Mouse (Mus musculus): ENCODE data around the gene H2-Ab1.

Gene H2-Ab1

GRCm38 (mm10) chr17:34237741-34238140 lies 19.7 kb upstream of the H2-Ab1 start:
- in situ Hi-C loops (cut with MboI, MseI) = loop anchor here (5.0 kb wide), 2 partner anchors 60 to 65 kb away; no protein-coding TSS in a partner anchor

- in situ Hi-C loops (cut with MboI, MseI) = loop anchor here (5.0 kb wide), 2 partner anchors 61 to 66 kb away; no protein-coding TSS in a partner anchor
These were observed 18.8 kb upstream of the H2-Ab1 start, which contains the start of gene H2-Ob for GRCm38 (mm10) chr17:34238706-34239105. Gene H2-Ob (plus strand): TSS chr17:34238903.

GRCm38 (mm10) chr17:34239601-34240041 lies 17.9 kb upstream of the H2-Ab1 start:
- in situ Hi-C loops (cut with MboI, MseI) = loop anchor here (5.0 to 10.0 kb wide), 4 partner anchors 38 to 115 kb away; partner anchors contain the start of gene Btnl2 (in 1 of the 2)

- in situ Hi-C loops (cut with MboI, MseI) = loop anchor here in 1 of 2 experiments (5.0 to 10.0 kb wide), 2 partner anchors 37 to 114 kb away; partner anchors contain the start of gene Btnl2
These were observed 17.1 kb upstream of the H2-Ab1 start for GRCm38 (mm10) chr17:34240366-34240765.

GRCm38 (mm10) chr17:34240916-34241315 lies 16.6 kb upstream of the H2-Ab1 start:
- in situ Hi-C loops (cut with MboI, MseI) = loop anchor here in 1 of 2 experiments (5.0 to 10.0 kb wide), 2 partner anchors 36 to 114 kb away; partner anchors contain the start of gene Btnl2

- in situ Hi-C loops (cut with MboI, MseI) = loop anchor here (5.0 to 10.0 kb wide), 4 partner anchors 33 to 110 kb away; partner anchors contain the start of gene Btnl2 (in 2 of the 2)
These were observed 12.8 kb upstream of the H2-Ab1 start for GRCm38 (mm10) chr17:34244656-34245055.

GRCm38 (mm10) chr17:34247047-34247446 lies 10.4 kb upstream of the H2-Ab1 start:
- in situ Hi-C loops (cut with MboI, MseI) = loop anchor here (5.0 to 10.0 kb wide), 3 partner anchors 65 to 108 kb away; partner anchors contain the start of gene Btnl2 (in 2 of the 2)

GRCm38 (mm10) chr17:34248764-34249163 lies 8.7 kb upstream of the H2-Ab1 start:
- in situ Hi-C loops (cut with MboI, MseI) = loop anchor here (5.0 to 10.0 kb wide), 3 partner anchors 64 to 106 kb away; partner anchors contain the start of gene Btnl2 (in 2 of the 2)

- in situ Hi-C loops (cut with MboI, MseI) = loop anchor here (5.0 to 10.0 kb wide), 3 partner anchors 63 to 105 kb away; partner anchors contain the start of gene Btnl2 (in 2 of the 2)
These were observed 8.1 kb upstream of the H2-Ab1 start for GRCm38 (mm10) chr17:34249361-34249760.

- in situ Hi-C loops (cut with MboI, MseI) = loop anchor here (5.0 to 10.0 kb wide), 3 partner anchors 62 to 105 kb away; partner anchors contain the start of gene Btnl2 (in 2 of the 2)
These were observed 7.6 kb upstream of the H2-Ab1 start for GRCm38 (mm10) chr17:34249878-34250277.

- in situ Hi-C loops (cut with MboI, MseI) = no loop called here
These were observed 5.8 kb upstream of the H2-Ab1 start for GRCm38 (mm10) chr17:34251666-34252065.

GRCm38 (mm10) chr17:34256501-34256900 lies 988 bp upstream of the H2-Ab1 start:
- in situ Hi-C loops (cut with MboI, MseI) = no loop called here

GRCm38 (mm10) chr17:34260551-34260950 lies 3.1 kb downstream of the H2-Ab1 start:
- in situ Hi-C loops (cut with MboI, MseI) = no loop called here

- in situ Hi-C loops (cut with MboI, MseI) = no loop called here
These were observed 4.0 kb downstream of the H2-Ab1 start for GRCm38 (mm10) chr17:34261502-34261901.

- in situ Hi-C loops (cut with MboI, MseI) = no loop called here
These were observed 5.6 kb downstream of the H2-Ab1 start for GRCm38 (mm10) chr17:34263068-34263467.

GRCm38 (mm10) chr17:34263811-34264371 lies 6.4 kb downstream of the H2-Ab1 start:
- in situ Hi-C loops (cut with MboI, MseI) = no loop called here

GRCm38 (mm10) chr17:34264452-34265351 lies 7.2 kb downstream of the H2-Ab1 start:
- in situ Hi-C loops (cut with MboI, MseI) = no loop called here

- in situ Hi-C loops (cut with MboI, MseI) = no loop called here
These were observed 10.8 kb downstream of the H2-Ab1 start for GRCm38 (mm10) chr17:34268262-34268661.

- in situ Hi-C loops (cut with MboI, MseI) = no loop called here
These were observed 11.3 kb downstream of the H2-Ab1 start for GRCm38 (mm10) chr17:34268748-34269147.

- in situ Hi-C loops (cut with MboI, MseI) = no loop called here
These were observed 12.3 kb downstream of the H2-Ab1 start for GRCm38 (mm10) chr17:34269817-34270216.

GRCm38 (mm10) chr17:34270230-34270629 lies 12.7 kb downstream of the H2-Ab1 start:
- in situ Hi-C loops (cut with MboI, MseI) = no loop called here

- in situ Hi-C loops (cut with MboI, MseI) = no loop called here
These were observed 13.5 kb downstream of the H2-Ab1 start for GRCm38 (mm10) chr17:34270940-34271339.

Data from T-helper 17 cell (primary cell).